In the genomic region with DNA sequence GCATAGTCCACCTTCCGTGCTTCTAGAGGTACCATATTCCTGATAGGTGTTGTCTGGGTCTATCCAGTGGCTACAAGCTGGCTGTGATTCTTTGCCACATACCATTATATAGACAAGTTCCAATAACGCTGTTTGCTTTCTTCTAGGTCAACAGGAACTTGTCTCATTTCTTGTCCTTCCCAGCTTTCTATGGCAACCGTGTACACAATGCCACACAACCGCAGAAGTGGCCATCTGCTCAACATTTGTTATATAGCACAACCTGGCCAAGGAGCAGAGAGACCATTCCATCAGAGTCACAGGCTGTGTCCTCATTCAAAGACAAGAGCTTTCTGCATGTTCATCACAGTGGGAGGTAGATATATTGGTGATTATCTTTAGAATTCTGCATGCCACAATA, we compare ENCODE assay signal across 23 mouse cellular contexts.
DNase-seq lines count a peak whose midpoint lies in the region; ATAC-seq and TF ChIP-seq lines count a peak whose summit lies in the region.
"Had no signal": no experiment of that assay in that cellular context is flagged by ENCODE, and none has a peak within 500 bp of the region (broad histone marks: within the 10 kb centered on the region; RNA-seq: fewer than 3 reads in every experiment).

No protein-coding gene starts in this region.

- no peak for DNase-seq in cerebellum, postnatal 4 days (ENCODE audit: low spot score in 2 of 2)
- peak; percentile 67 to 86 for DNase-seq in cerebellum, adult 2 months
- DNase-seq in cerebellum, postnatal 10 days: peak; percentile 47
- no peak for DNase-seq in lung, postnatal 36 days
- DNase-seq in kidney, postnatal 25 days: no peak
- no peak for DNase-seq in layer of hippocampus, adult 9-10 months (ENCODE audit: low spot score)
- DNase-seq: adrenal gland, adult 2 months; adrenal gland, postnatal 25 days; embryo, embryonic 11 days; gastrocnemius, postnatal 10 days; heart, postnatal 10 days; heart, postnatal 4 days; kidney, adult 8-10 months had no signal

- TF ChIP-seq POLR2A in cerebellum, adult 2 months (IDR thresholded peaks at IDR 0.05; ENCODE audit: borderline replicate concordance, insufficient read depth, low read length): no peak

- peak; percentile 78; the same call in 1 of the 2 replicates for ATAC-seq in cerebellum, adult (ENCODE audit: insufficient number of reproducible peaks, low FRiP score, low TSS enrichment)
- ATAC-seq: forebrain, embryonic 16.5 days; hindbrain, embryonic 16.5 days; inflammation-experienced regulatory T-cells, adult 6 months; intestine, postnatal 0 days had no signal

- TF ChIP-seq CTCF in cerebellum, adult 2 months (IDR thresholded peaks at IDR 0.05; ENCODE audit: borderline replicate concordance, insufficient read depth, low read depth, low read length): no peak

- no peak overlapping the region for H3K4me3 ChIP-seq in cerebellum, adult 2 months (replicated peaks; ENCODE audit: insufficient read depth, low read depth, low read length)
- H3K4me3 ChIP-seq: embryonic facial prominence, embryonic 15.5 days; erythroblast, embryonic 14.5 days; forebrain, embryonic 10.5 days; heart, embryonic 10.5 days; hindbrain, embryonic 12.5 days had no signal

- 14% methylated on average over 4 of the region's 4 CpGs for WGBS in cerebellum, adult 2 months

- no peaks in the 10 kb centered on the region for H3K27me3 ChIP-seq in cerebellum, adult 2 months (ENCODE audit: control insufficient read depth, insufficient read depth, low read length)
- H3K27me3 ChIP-seq: embryonic facial prominence, embryonic 15.5 days; hindbrain, embryonic 12.5 days had no signal

- peak overlapping the region; percentile 85 for H3K27ac ChIP-seq in cerebellum, adult 2 months (ENCODE audit: insufficient read depth, low read length)
- H3K27ac ChIP-seq: embryonic facial prominence, embryonic 15.5 days; forebrain, embryonic 10.5 days; heart, embryonic 10.5 days; hindbrain, embryonic 12.5 days had no signal

- H3K4me1 ChIP-seq in cerebellum, adult 2 months (ENCODE audit: control insufficient read depth, insufficient read depth, low read length): peaks cover 24% of the 10 kb centered on the region; the same call in 1 of the 2 replicates

Comparison
In these comparisons a context has a peak if more than half of its experiments do, and no peak if none do; other contexts are left out.
1. DNase-seq: peak in cerebellum, adult 2 months (2 of 2) and cerebellum, postnatal 10 days (2 of 2); none in cerebellum, postnatal 4 days (0 of 2), lung, postnatal 36 days (single experiment), kidney, postnatal 25 days (0 of 2) and layer of hippocampus, adult 9-10 months (single experiment).